8 mouse cellular contexts compared by ENCODE assay signal in the genomic region with DNA sequence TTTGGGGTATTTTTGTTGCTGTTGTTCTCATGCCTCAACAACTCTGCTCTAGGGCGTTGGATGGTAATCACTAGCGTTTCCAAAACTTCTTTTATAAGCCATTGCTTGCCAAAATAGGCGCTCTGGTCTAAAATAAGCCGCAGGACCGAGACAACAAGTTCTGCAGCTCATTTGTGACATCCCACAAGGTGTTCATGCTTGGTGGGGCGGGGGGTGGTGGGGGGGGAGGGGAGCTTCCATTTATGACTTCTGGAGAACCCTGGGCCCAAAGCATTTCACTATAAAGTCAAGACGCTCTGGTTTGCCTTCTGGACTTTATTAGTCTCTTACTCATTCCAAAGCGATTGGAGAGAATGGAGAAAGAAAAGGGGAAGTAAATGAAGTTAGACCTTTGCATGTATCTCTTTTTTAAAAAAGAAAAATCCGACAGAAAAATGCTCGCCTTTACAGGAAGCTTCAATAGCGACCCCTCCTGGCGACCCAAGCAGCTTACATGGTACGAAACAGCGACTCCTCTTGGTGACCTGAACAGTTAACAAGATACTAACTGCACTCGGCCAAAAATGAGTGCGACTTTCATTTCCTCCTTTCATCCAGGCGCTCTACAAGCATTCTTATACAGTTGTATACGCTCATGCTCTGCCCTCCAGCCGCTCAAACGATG.
DNase-seq lines count a peak whose midpoint lies in the region; ATAC-seq and TF ChIP-seq lines count a peak whose summit lies in the region.

No protein-coding gene starts in this region.

- peak; percentile 36; the same call in 1 of the 2 replicates for TF ChIP-seq CTCF in G1E (IDR thresholded peaks at IDR 0.05; ENCODE audit: low read depth, low read length)

- intact Hi-C loops in left cerebral cortex, postnatal 4 days (cut with DNase I), result no loop called here

- peak; percentile 65 for DNase-seq in hindbrain, embryonic 10.5 days (ENCODE audit: low spot score)
- no peak for DNase-seq in G1E (ENCODE audit: low spot score)
- peak; percentile 62 for DNase-seq in embryo, embryonic 11.5 days (ENCODE audit: low read depth, low spot score)
- peak; percentile 53 for DNase-seq in left cerebral cortex, postnatal 4 days
- DNase-seq in thymus, adult 18-20 months, result peak; percentile 23 to 34

- H3K4me3 ChIP-seq in hindbrain, embryonic 10.5 days, result peak overlapping the region; percentile 31; the same call in 1 of the 2 replicates
- no peak overlapping the region for H3K4me3 ChIP-seq in hindbrain, embryonic 16.5 days (ENCODE audit: low read length)
- no peak overlapping the region for H3K4me3 ChIP-seq in G1E (ENCODE audit: low read depth, low read length)
- H3K4me3 ChIP-seq in heart, embryonic 14.5 days (ENCODE audit: control insufficient read depth in 1 of 2, insufficient read depth in 1 of 2, low read depth in 1 of 2, low read length in 2 of 2), result no peak overlapping the region

- H3K27me3 ChIP-seq in hindbrain, embryonic 10.5 days (ENCODE audit: insufficient read depth, poor library complexity, severe bottlenecking), result peaks cover 36% of the 10 kb centered on the region
- no peaks in the 10 kb centered on the region for H3K27me3 ChIP-seq in hindbrain, embryonic 16.5 days (replicated peaks; ENCODE audit: control insufficient read depth, insufficient read depth, low read length)
- H3K27me3 ChIP-seq in G1E (ENCODE audit: insufficient read depth, low read length), result peaks cover 4% of the 10 kb centered on the region; the same call in 1 of the 2 replicates
- no peaks in the 10 kb centered on the region for H3K27me3 ChIP-seq in heart, embryonic 14.5 days (ENCODE audit: control insufficient read depth, insufficient read depth, low read length)

- H3K4me1 ChIP-seq in hindbrain, embryonic 10.5 days (replicated peaks), result peaks cover 15% of the 10 kb centered on the region
- no peaks in the 10 kb centered on the region for H3K4me1 ChIP-seq in hindbrain, embryonic 16.5 days (ENCODE audit: control insufficient read depth, insufficient read depth, low read depth, low read length)
- H3K4me1 ChIP-seq in G1E (ENCODE audit: insufficient read depth, low read depth, low read length), result no peaks in the 10 kb centered on the region
- peaks cover 0 to 4% of the 10 kb centered on the region in 2 experiments; a peak in 2 of 4 replicates for H3K4me1 ChIP-seq in heart, embryonic 14.5 days (ENCODE audit: control insufficient read depth in 2 of 2, insufficient read depth in 2 of 2, low read length in 2 of 2)

- no peak overlapping the region for H3K27ac ChIP-seq in hindbrain, embryonic 10.5 days
- H3K27ac ChIP-seq in hindbrain, embryonic 16.5 days (ENCODE audit: low read depth, low read length), result no peak overlapping the region
- no peak overlapping the region for H3K27ac ChIP-seq in heart, embryonic 14.5 days (replicated peaks in 1 of 2; ENCODE audit: control insufficient read depth in 1 of 2, insufficient read depth in 1 of 2, low read depth in 2 of 2, low read length in 2 of 2)

- WGBS in hindbrain, embryonic 10.5 days, result 7% methylated on average over 20 of the region's 20 CpGs
- WGBS in hindbrain, embryonic 16.5 days, result 11% methylated on average over 20 of the region's 20 CpGs
- WGBS in heart, embryonic 14.5 days, result 11% methylated on average over 20 of the region's 20 CpGs

- H3K36me3 ChIP-seq in hindbrain, embryonic 10.5 days, result no peaks in the 10 kb centered on the region
- no peaks in the 10 kb centered on the region for H3K36me3 ChIP-seq in hindbrain, embryonic 16.5 days (ENCODE audit: control insufficient read depth, insufficient read depth, low read length)
- no peaks in the 10 kb centered on the region for H3K36me3 ChIP-seq in G1E (replicated peaks)
- H3K36me3 ChIP-seq in heart, embryonic 14.5 days (ENCODE audit: control insufficient read depth, insufficient read depth, low read length), result no peaks in the 10 kb centered on the region

- no peak overlapping the region for H3K9ac ChIP-seq in hindbrain, embryonic 16.5 days (ENCODE audit: low read depth, low read length)
- H3K9ac ChIP-seq in heart, embryonic 14.5 days (ENCODE audit: low read length), result no peak overlapping the region

- no peaks in the 10 kb centered on the region for H3K9me3 ChIP-seq in hindbrain, embryonic 10.5 days
- no peaks in the 10 kb centered on the region for H3K9me3 ChIP-seq in hindbrain, embryonic 16.5 days (ENCODE audit: control insufficient read depth, low read length)
- H3K9me3 ChIP-seq in G1E (replicated peaks), result no peaks in the 10 kb centered on the region
- H3K9me3 ChIP-seq in heart, embryonic 14.5 days (ENCODE audit: control insufficient read depth, low read length), result no peaks in the 10 kb centered on the region

- H3K4me2 ChIP-seq in hindbrain, embryonic 16.5 days (ENCODE audit: low read length), result no peak overlapping the region
- H3K4me2 ChIP-seq in heart, embryonic 14.5 days (ENCODE audit: low read length), result peak overlapping the region; percentile 40

- ATAC-seq in hindbrain, embryonic 16.5 days, result no peak
- peak; percentile 45; the same call in 1 of the 2 replicates for ATAC-seq in G1E (ENCODE audit: extremely low read depth, insufficient number of reproducible peaks, low FRiP score, poor library complexity, severe bottlenecking)
- no peak for ATAC-seq in heart, embryonic 14.5 days (ENCODE audit: insufficient number of reproducible peaks, insufficient read depth, low FRiP score, low read depth)
- peak; percentile 95 for ATAC-seq in megakaryocyte-erythroid progenitor cell, adult 5-6 weeks (replicated peaks; ENCODE audit: low FRiP score, low TSS enrichment, poor library complexity, severe bottlenecking)

Comparison
In these comparisons a context has a peak if more than half of its experiments do, and no peak if none do; other contexts are left out.
1. ATAC-seq: peak in G1E (single experiment) and megakaryocyte-erythroid progenitor cell, adult 5-6 weeks (single experiment); none in hindbrain, embryonic 16.5 days (single experiment) and heart, embryonic 14.5 days (single experiment).